Comparison of ENCODE assay signal across 9 mouse cellular contexts in genomic region chr9:67632521-67633025, GRCm38 (mm10).
DNase-seq lines count a peak whose midpoint lies in the region; ATAC-seq and TF ChIP-seq lines count a peak whose summit lies in the region.
"Had no signal": no experiment of that assay in that cellular context is flagged by ENCODE, and none has a peak within 500 bp of the region (broad histone marks: within the 10 kb centered on the region; RNA-seq: fewer than 3 reads in every experiment).

No protein-coding gene starts in this region.

- peak overlapping the region; percentile 91 for H3K4me2 ChIP-seq in hindbrain, embryonic 13.5 days

- DNase-seq in heart, adult 2 months, result peak; percentile 26 to 41
- DNase-seq in heart, adult 8-10 months (ENCODE audit: low spot score), result no peak
- peak; percentile 65 for DNase-seq in R1 (ENCODE audit: low read depth, low spot score)
- peak; percentile 46 for DNase-seq in forebrain, embryonic 10.5 days (ENCODE audit: extremely low spot score, low spot score)
- peak; percentile 5 for DNase-seq in liver
- DNase-seq in retina, embryonic 14.5 days (ENCODE audit: low spot score), result peak; percentile 54
- no peak for DNase-seq in ovary, adult 18-20 months (ENCODE audit: low spot score)

- H3K4me3 ChIP-seq in heart, adult 2 months, result peak overlapping the region; percentile 80
- H3K4me3 ChIP-seq in forebrain, embryonic 10.5 days, result peak overlapping the region; percentile 74
- peak overlapping the region; percentile 76 for H3K4me3 ChIP-seq in hindbrain, embryonic 13.5 days

- TF ChIP-seq EP300 in heart, adult 2 months (IDR thresholded peaks at IDR 0.05; ENCODE audit: insufficient read depth, low read depth, low read length), result no peak

- H3K36me3 ChIP-seq in heart, adult 2 months (ENCODE audit: control insufficient read depth, insufficient read depth, low read length), result no peaks in the 10 kb centered on the region
- no peaks in the 10 kb centered on the region for H3K36me3 ChIP-seq in forebrain, embryonic 10.5 days (replicated peaks)
- H3K36me3 ChIP-seq in hindbrain, embryonic 13.5 days, result no peaks in the 10 kb centered on the region

- no peak for TF ChIP-seq POLR2A in heart, adult 2 months (IDR thresholded peaks at IDR 0.05; ENCODE audit: insufficient read depth, low read depth, low read length)

- intact Hi-C loops in heart, adult 2 months (cut with DNase I), result loop anchor here (5.0 to 10.0 kb wide), 4 partner anchors 50 to 318 kb away; no protein-coding TSS in a partner anchor

- ATAC-seq in hindbrain, embryonic 13.5 days (ENCODE audit: low FRiP score), result peak; percentile 69

- H3K4me1 ChIP-seq in heart, adult 2 months (ENCODE audit: control insufficient read depth, insufficient read depth, low read length), result no peaks in the 10 kb centered on the region; the same call in 1 of the 2 replicates
- peaks cover 31% of the 10 kb centered on the region for H3K4me1 ChIP-seq in forebrain, embryonic 10.5 days
- H3K4me1 ChIP-seq in hindbrain, embryonic 13.5 days (replicated peaks), result peaks cover 15% of the 10 kb centered on the region

- H3K9me3 ChIP-seq in forebrain, embryonic 10.5 days, result no peaks in the 10 kb centered on the region
- H3K9me3 ChIP-seq in hindbrain, embryonic 13.5 days, result no peaks in the 10 kb centered on the region

- peak overlapping the region; percentile 76 for H3K27ac ChIP-seq in heart, adult 2 months
- peak overlapping the region; percentile 93 for H3K27ac ChIP-seq in forebrain, embryonic 10.5 days
- peak overlapping the region; percentile 93; the same call in 1 of the 2 replicates for H3K27ac ChIP-seq in hindbrain, embryonic 13.5 days

- H3K9ac ChIP-seq in heart, adult 2 months (ENCODE audit: low read depth, low read length), result peak overlapping the region; percentile 49
- peak overlapping the region; percentile 82 for H3K9ac ChIP-seq in hindbrain, embryonic 13.5 days

- TF ChIP-seq CTCF in heart, adult 2 months (IDR thresholded peaks at IDR 0.05), result no peak

- WGBS in heart, adult 2 months, result under 1% methylated on average over 40 of the region's 40 CpGs
- under 1% methylated on average over 40 of the region's 40 CpGs for WGBS in forebrain, embryonic 10.5 days
- under 1% methylated on average over 38 of the region's 40 CpGs for WGBS in hindbrain, embryonic 13.5 days

- H3K27me3 ChIP-seq in heart, adult 2 months (ENCODE audit: control insufficient read depth, insufficient read depth, low read length), result no peaks in the 10 kb centered on the region
- peaks cover 35% of the 10 kb centered on the region for H3K27me3 ChIP-seq in forebrain, embryonic 10.5 days (ENCODE audit: poor library complexity, severe bottlenecking)
- peaks cover 24% of the 10 kb centered on the region for H3K27me3 ChIP-seq in hindbrain, embryonic 13.5 days
- H3K27me3 ChIP-seq: Patski had no signal

- H3K79me2 ChIP-seq in heart, adult 2 months (replicated peaks; ENCODE audit: control insufficient read depth, insufficient read depth, low read length), result no peaks in the 10 kb centered on the region

Comparison
In these comparisons a context has a peak if more than half of its experiments do, and no peak if none do; other contexts are left out.
1. DNase-seq: peak in heart, adult 2 months (2 of 2), R1 (single experiment), forebrain, embryonic 10.5 days (single experiment), liver (single experiment) and retina, embryonic 14.5 days (single experiment); none in heart, adult 8-10 months (single experiment) and ovary, adult 18-20 months (single experiment).
2. Peak in every context shown above with its lines, with median percentiles within 50 percentile points of each other: H3K27ac ChIP-seq and H3K4me3 ChIP-seq.